In the genomic region with DNA sequence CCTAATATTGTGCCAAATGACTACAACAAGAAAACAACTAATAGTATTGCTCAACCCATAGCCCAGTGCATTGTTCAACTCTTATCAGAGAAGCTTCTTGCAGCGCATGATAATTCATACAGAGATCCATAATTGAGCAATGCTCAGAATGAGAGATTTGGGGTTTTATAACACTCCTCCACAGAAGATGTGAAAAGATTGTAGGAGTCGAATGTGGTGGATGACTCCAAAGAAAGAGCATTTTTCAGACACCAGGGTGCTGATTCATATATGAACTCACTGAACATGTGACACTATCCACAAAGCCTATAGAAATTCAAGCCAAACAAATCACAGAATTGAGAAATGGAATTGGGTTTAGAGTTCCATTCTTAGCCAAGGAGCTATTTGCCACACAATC, we compare ENCODE assay signal across 21 mouse cellular contexts. TPM values are rescaled to one million over a fixed set of nuclear protein-coding genes. Genes with fewer than 3 reads are reported as not detected.
"Had no signal": no experiment of that assay in that cellular context is flagged by ENCODE, and none has a peak within 500 bp of the region (broad histone marks: within the 10 kb centered on the region; RNA-seq: fewer than 3 reads in every experiment).

No protein-coding gene starts in this region.

- ATAC-seq: midbrain, embryonic 15.5 days had no signal

- H3K4me3 ChIP-seq: kidney, embryonic 15.5 days; liver, embryonic 13.5 days; midbrain, embryonic 12.5 days; midbrain, embryonic 15.5 days; neural tube, embryonic 13.5 days; stomach, embryonic 15.5 days had no signal

- H3K4me2 ChIP-seq: kidney, embryonic 15.5 days; liver, embryonic 13.5 days; midbrain, embryonic 12.5 days; midbrain, embryonic 15.5 days; neural tube, embryonic 13.5 days; stomach, embryonic 15.5 days had no signal

- H3K36me3 ChIP-seq: kidney, embryonic 15.5 days; liver, embryonic 13.5 days; midbrain, embryonic 12.5 days; midbrain, embryonic 15.5 days; neural tube, embryonic 13.5 days; stomach, embryonic 15.5 days had no signal

- H3K27me3 ChIP-seq: kidney, embryonic 15.5 days; liver, embryonic 13.5 days; midbrain, embryonic 12.5 days; midbrain, embryonic 15.5 days; neural tube, embryonic 13.5 days; stomach, embryonic 15.5 days had no signal

- DNase-seq: kidney, adult 11 months; kidney, adult 8-10 months; kidney, postnatal 10 days; kidney, postnatal 36 days; liver, embryonic 13.5 days; lung, adult 2 months; lung, postnatal 14 days; lung, postnatal 4 days; retina, postnatal 1 day; right cerebral cortex, postnatal 25 days; spleen, adult 18-20 months; thymus, adult 18-20 months; thymus, postnatal 25 days had no signal

RNA-seq across cellular contexts. Expression of gene Cav2, which starts 34.0 kb away (rescaled TPM):
- total RNA-seq: megakaryocyte-erythroid progenitor cell, adult 5-6 weeks had no signal

RNA-seq across cellular contexts. Expression of gene Cav1, which starts 59.2 kb away (rescaled TPM):
- total RNA-seq: megakaryocyte progenitor cell, adult 5-6 weeks; megakaryocyte-erythroid progenitor cell, adult 5-6 weeks; neutrophil, adult 5-6 weeks had no signal
